Mouse (Mus musculus): Measurements from ENCODE around the gene Zfr. TPM values are rescaled to one million over a fixed set of nuclear protein-coding genes. Genes with fewer than 3 reads are reported as not detected.
A peak's percentile ranks its signal among the peaks of the same experiment; 100 is the strongest.
"Not testable (repeated sequence)": the region's sequence is repeated elsewhere in the genome, so short reads cannot be mapped to it uniquely, and the experiment has no call there.

Gene Zfr
- polyA plus RNA-seq, 1 experiment from 2014 or later = 228 TPM

GRCm38 (mm10) chr15:12197361-12197760 is 79.7 kb downstream of the Zfr start:
- WGBS = 86% methylated on average over 6 of the region's 6 CpGs
- no peak overlapping the region for H3K4me3 ChIP-seq (replicated peaks; ENCODE audit: low read length)
- 0 out of 2 replicates have a peak, but pooled peaks cover 3% of the 10 kb centered on the region for H3K4me1 ChIP-seq (replicated peaks; ENCODE audit: control insufficient read depth, insufficient read depth, low read length)
- H3K9ac ChIP-seq = no peak overlapping the region
- no peaks in the 10 kb centered on the region for H3K27me3 ChIP-seq (ENCODE audit: control insufficient read depth, insufficient read depth, low read length)
- 0 out of 2 replicates have a peak, but pooled peaks cover 3% of the 10 kb centered on the region for H3K36me3 ChIP-seq (replicated peaks; ENCODE audit: control insufficient read depth, insufficient read depth)
- no peak overlapping the region for H3K27ac ChIP-seq
- H3K9me3 ChIP-seq (ENCODE audit: control insufficient read depth, low read length) = no peaks in the 10 kb centered on the region
- no peak for DNase-seq (ENCODE audit: low spot score)
- H3K4me2 ChIP-seq (replicated peaks) = no peak overlapping the region
- no peak for ATAC-seq (ENCODE audit: low FRiP score)

DNA sequence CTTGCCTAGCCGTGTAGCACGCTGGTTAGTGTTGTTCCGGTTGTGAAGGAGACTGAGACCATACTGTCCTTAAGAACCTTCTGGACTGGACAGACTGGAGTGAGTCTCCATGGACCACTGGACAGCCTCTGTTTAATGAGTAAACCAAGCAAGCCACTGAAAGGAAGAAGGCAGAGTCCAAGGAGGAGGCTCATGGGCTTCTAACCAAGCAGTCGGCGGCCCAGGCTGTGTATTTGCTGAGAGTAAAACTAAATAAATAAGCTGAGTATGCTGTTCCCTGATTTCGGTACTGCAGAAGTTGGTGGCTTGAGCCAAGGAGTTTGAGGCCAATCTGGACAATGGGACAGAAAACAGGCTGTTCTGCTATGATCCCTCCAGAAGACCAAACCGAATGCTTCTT is 82.4 kb downstream of the Zfr start:
- Histone ChIP-seq H3K36me3 (replicated peaks; ENCODE audit: control insufficient read depth, insufficient read depth) (no peaks in the 10 kb centered on the region), H3K4me2 (replicated peaks) (no peak overlapping the region), H3K4me3 (replicated peaks; ENCODE audit: low read length) (no peak overlapping the region), H3K9me3 (ENCODE audit: control insufficient read depth, low read length) (no peaks in the 10 kb centered on the region), H3K27ac (no peak overlapping the region), H3K4me1 (replicated peaks; ENCODE audit: control insufficient read depth, insufficient read depth, low read length) (peaks cover 9% of the 10 kb centered on the region), H3K9ac (no peak overlapping the region), H3K27me3 (ENCODE audit: control insufficient read depth, insufficient read depth, low read length) (no peaks in the 10 kb centered on the region)
- ATAC-seq (ENCODE audit: low FRiP score) = no peak
- DNase-seq (ENCODE audit: low spot score) = no peak
- WGBS = 95% methylated on average over 7 of the region's 7 CpGs

- no peak overlapping the region for H3K27ac ChIP-seq
- no peak overlapping the region for H3K9ac ChIP-seq
- no peaks in the 10 kb centered on the region for H3K36me3 ChIP-seq (replicated peaks; ENCODE audit: control insufficient read depth, insufficient read depth)
- no peak overlapping the region for H3K4me2 ChIP-seq (replicated peaks)
- no peak overlapping the region for H3K4me3 ChIP-seq (replicated peaks; ENCODE audit: low read length)
- H3K27me3 ChIP-seq (ENCODE audit: control insufficient read depth, insufficient read depth, low read length) = no peaks in the 10 kb centered on the region
- H3K4me1 ChIP-seq (replicated peaks; ENCODE audit: control insufficient read depth, insufficient read depth, low read length) = peaks cover 21% of the 10 kb centered on the region
- ATAC-seq (ENCODE audit: low FRiP score) = no peak
- no peak for DNase-seq (ENCODE audit: low spot score)
- no peaks in the 10 kb centered on the region for H3K9me3 ChIP-seq (ENCODE audit: control insufficient read depth, low read length)
These were observed 84.2 kb downstream of the Zfr start for GRCm38 (mm10) chr15:12201856-12202255.

DNA sequence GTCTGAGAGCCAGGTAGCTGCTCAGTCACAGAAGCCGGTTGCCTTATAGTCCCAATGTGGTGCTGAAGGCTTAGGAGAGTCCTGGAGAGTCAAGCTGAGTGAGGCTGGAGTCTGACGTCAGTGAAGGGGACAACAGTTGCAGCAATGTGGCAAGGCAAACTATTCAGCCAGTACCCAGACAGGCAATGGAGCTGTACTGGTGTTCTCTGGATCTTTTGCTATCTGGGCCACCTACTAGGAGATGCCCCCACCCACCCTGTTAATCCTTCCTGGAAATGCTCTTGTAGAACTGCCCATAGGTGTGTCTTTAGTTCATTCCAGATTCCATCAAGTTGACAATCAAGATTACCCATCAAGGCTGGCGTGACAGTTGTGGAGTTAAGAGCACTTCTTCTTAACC is 84.8 kb downstream of the Zfr start:
- 89% methylated on average over 3 of the region's 3 CpGs for WGBS
- Histone ChIP-seq H3K4me1 (replicated peaks; ENCODE audit: control insufficient read depth, insufficient read depth, low read length) (peaks cover 25% of the 10 kb centered on the region), H3K4me2 (replicated peaks) (no peak overlapping the region), H3K9me3 (ENCODE audit: control insufficient read depth, low read length) (no peaks in the 10 kb centered on the region), H3K9ac (no peak overlapping the region), H3K4me3 (replicated peaks; ENCODE audit: low read length) (no peak overlapping the region), H3K36me3 (replicated peaks; ENCODE audit: control insufficient read depth, insufficient read depth) (no peaks in the 10 kb centered on the region), H3K27ac (no peak overlapping the region), H3K27me3 (ENCODE audit: control insufficient read depth, insufficient read depth, low read length) (no peaks in the 10 kb centered on the region)
- ATAC-seq (ENCODE audit: low FRiP score) (no peak), DNase-seq (ENCODE audit: low spot score) (no peak)

- WGBS = 94% methylated on average over 5 of the region's 5 CpGs
- H3K4me1 ChIP-seq (replicated peaks; ENCODE audit: control insufficient read depth, insufficient read depth, low read length) = peaks cover 25% of the 10 kb centered on the region
- not testable (repeated sequence) for ATAC-seq (ENCODE audit: low FRiP score); H3K36me3 ChIP-seq (replicated peaks; ENCODE audit: control insufficient read depth, insufficient read depth); H3K4me2 ChIP-seq (replicated peaks); H3K27ac ChIP-seq; H3K27me3 ChIP-seq (ENCODE audit: control insufficient read depth, insufficient read depth, low read length); DNase-seq (ENCODE audit: low spot score); H3K4me3 ChIP-seq (replicated peaks; ENCODE audit: low read length); H3K9me3 ChIP-seq (ENCODE audit: control insufficient read depth, low read length); H3K9ac ChIP-seq
These were observed 85.4 kb downstream of the Zfr start for GRCm38 (mm10) chr15:12203008-12203407.

DNA sequence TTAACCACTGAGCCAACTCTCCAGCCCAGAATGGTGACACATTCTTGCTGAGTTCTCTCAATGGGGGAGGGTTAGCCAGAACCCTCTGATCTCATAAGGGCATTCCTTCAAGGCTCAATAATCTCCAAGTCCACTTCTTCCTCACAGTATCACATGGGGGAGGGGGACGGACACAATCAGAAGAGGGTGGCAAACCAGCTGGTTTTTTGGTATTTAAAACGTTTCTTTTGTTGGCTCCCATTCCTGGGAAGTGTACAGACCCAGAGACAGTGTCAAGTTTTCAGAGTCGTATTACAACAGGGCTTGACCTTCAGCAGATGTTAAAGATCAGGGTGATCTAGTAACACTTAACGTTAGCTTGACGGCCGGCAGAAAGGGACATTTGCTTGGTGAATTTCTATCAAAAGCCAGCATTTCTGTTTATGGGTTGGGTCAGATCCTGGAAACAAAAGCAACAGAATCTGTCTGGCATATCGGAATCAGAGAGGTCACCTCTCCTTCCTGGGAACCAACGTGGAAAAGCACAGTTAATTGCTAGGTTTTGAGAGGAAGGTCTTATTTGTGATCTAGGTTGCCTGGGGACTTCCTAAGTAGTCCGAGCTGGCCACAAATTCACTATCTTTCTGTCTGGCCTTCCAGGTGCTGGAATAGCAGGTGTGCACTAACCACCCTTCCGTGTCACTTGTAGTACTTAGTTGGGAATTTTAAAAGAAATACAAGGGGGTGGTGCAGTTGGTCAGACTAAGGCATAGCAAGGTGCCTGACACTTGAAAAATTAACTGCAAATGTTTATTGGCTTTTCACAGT is 86.1 kb downstream of the Zfr start:
- ATAC-seq (ENCODE audit: low FRiP score) = no peak
- no peaks in the 10 kb centered on the region for H3K27me3 ChIP-seq (ENCODE audit: control insufficient read depth, insufficient read depth, low read length)
- no peak overlapping the region for H3K9ac ChIP-seq
- peaks cover 25% of the 10 kb centered on the region for H3K4me1 ChIP-seq (replicated peaks; ENCODE audit: control insufficient read depth, insufficient read depth, low read length)
- H3K4me2 ChIP-seq (replicated peaks) = peak overlapping the region; percentile 55
- no peaks in the 10 kb centered on the region for H3K36me3 ChIP-seq (replicated peaks; ENCODE audit: control insufficient read depth, insufficient read depth)
- H3K9me3 ChIP-seq (ENCODE audit: control insufficient read depth, low read length) = no peaks in the 10 kb centered on the region
- no peak for DNase-seq (ENCODE audit: low spot score)
- 54% methylated on average over 10 of the region's 10 CpGs for WGBS
- peak overlapping the region; percentile 78 for H3K4me3 ChIP-seq (replicated peaks; ENCODE audit: low read length)
- H3K27ac ChIP-seq = no peak overlapping the region

- peak; percentile 99 for DNase-seq (ENCODE audit: low spot score)
These were observed 86.9 kb downstream of the Zfr start, which contains the start of gene Mtmr12 for GRCm38 (mm10) chr15:12204319-12205159. TSS of gene Mtmr12 (plus strand) at chr15:12205028.

GRCm38 (mm10) chr15:12205160-12205901 is 87.7 kb downstream of the Zfr start:
- H3K9me3 ChIP-seq (ENCODE audit: control insufficient read depth, low read length) = no peaks in the 10 kb centered on the region
- WGBS = under 1% methylated on average over 51 of the region's 73 CpGs
- peak overlapping the region; percentile 58 for H3K4me2 ChIP-seq (replicated peaks)
- ATAC-seq (ENCODE audit: low FRiP score) = peak; percentile 80
- H3K4me3 ChIP-seq (replicated peaks; ENCODE audit: low read length) = peak overlapping the region; percentile 78
- no peak for DNase-seq (ENCODE audit: low spot score)
- H3K27ac ChIP-seq = peak overlapping the region; percentile 88
- no peaks in the 10 kb centered on the region for H3K27me3 ChIP-seq (ENCODE audit: control insufficient read depth, insufficient read depth, low read length)
- peaks cover 25% of the 10 kb centered on the region for H3K4me1 ChIP-seq (replicated peaks; ENCODE audit: control insufficient read depth, insufficient read depth, low read length)
- H3K9ac ChIP-seq = peak overlapping the region; percentile 83
- H3K36me3 ChIP-seq (replicated peaks; ENCODE audit: control insufficient read depth, insufficient read depth) = no peaks in the 10 kb centered on the region

More at GRCm38 (mm10) chr15:12204319-12205159, 86.9 kb downstream of the Zfr start, which contains the start of gene Mtmr12:
- peak within 1 kb of the TSS; percentile 83 for H3K9ac ChIP-seq
- H3K4me2 ChIP-seq (replicated peaks) = peak within 1 kb of the TSS; percentile 58
- WGBS = under 1% methylated on average over 31 of the region's 58 CpGs
- H3K36me3 ChIP-seq (replicated peaks; ENCODE audit: control insufficient read depth, insufficient read depth) = no peaks in the 10 kb centered on the region
- H3K4me3 ChIP-seq (replicated peaks; ENCODE audit: low read length) = peak within 1 kb of the TSS; percentile 78
- H3K27me3 ChIP-seq (ENCODE audit: control insufficient read depth, insufficient read depth, low read length) = no peaks in the 10 kb centered on the region
- H3K27ac ChIP-seq = peak within 1 kb of the TSS; percentile 88
- H3K4me1 ChIP-seq (replicated peaks; ENCODE audit: control insufficient read depth, insufficient read depth, low read length) = peaks cover 25% of the 10 kb centered on the region
- no peaks in the 10 kb centered on the region for H3K9me3 ChIP-seq (ENCODE audit: control insufficient read depth, low read length)
- peak; percentile 99 for ATAC-seq (ENCODE audit: low FRiP score)

Measured in hindbrain, embryonic 14.5 days (tissue).